Mouse (Mus musculus): ENCODE data around the gene Shisal2a.

DNA sequence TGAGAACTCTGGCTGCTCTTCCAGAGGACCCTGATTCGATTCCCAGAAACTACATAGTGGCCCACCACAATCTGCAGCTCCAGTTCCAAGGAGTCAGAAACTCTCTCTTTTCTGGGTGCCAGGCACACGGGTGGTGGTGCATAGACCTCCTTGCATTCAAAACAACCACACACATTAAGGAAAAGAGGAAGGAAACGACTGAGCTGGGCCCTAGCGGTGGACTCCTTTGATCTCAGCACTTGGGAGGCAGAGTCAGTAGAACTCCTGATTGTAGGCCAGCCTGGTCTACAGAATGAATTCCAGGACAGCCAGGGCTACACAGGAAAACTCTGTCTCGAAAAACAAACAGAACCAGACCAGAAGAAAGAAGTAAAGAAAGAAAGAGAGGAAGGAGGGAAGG is 59.6 kb downstream of the Shisal2a start:
- TF ChIP-seq EP300 (IDR thresholded peaks at IDR 0.05): no peak
- TF ChIP-seq CTCF (IDR thresholded peaks at IDR 0.05): no peak

Data from lung, postnatal 0 days (tissue).